Mouse (Mus musculus) adrenal gland, adult 2 months (tissue): ENCODE results near the gene Mslnl. TPM values are rescaled to one million over a fixed set of nuclear protein-coding genes. Genes with fewer than 3 reads are reported as not detected.

Source experiments
- DNase-seq: peaks from one replicate; pipeline ENCODE4 v3.0.0; 2021
- microRNA-seq, 2 experiments: library from miRNA; unstranded; fragments of <30 nt; microRNA quantifications; one replicate each; pipeline ENCODE4 v1.2.0; 2021
- polyA plus RNA-seq: library from polyadenylated mRNA; depleted of rRNA; stranded (reverse); fragments of >200 nt; gene quantifications from 2 replicates; pipeline ENCODE4 v1.2.3, GENCODE M21; 2012; rRNA removed
- total RNA-seq, 2 experiments: library from RNA; stranded (reverse); gene quantifications; 2 replicates each; pipeline ENCODE4 v1.2.3; 2021

Gene Mslnl
- total and polyA plus RNA-seq, 3 experiments: 0.26 TPM; not detected in 2

GRCm38 (mm10) chr17:25785281-25785745 is 49.5 kb downstream of the Mslnl start, which contains the start of gene Haghl:
Gene Haghl, minus strand, starts transcription at chr17:25785673.
- peak; percentile 94 for DNase-seq

- DNase-seq: no peak
Measured at GRCm38 (mm10) chr17:25786280-25786679, 50.4 kb downstream of the Mslnl start, which contains the start of gene Ccdc78. Gene Ccdc78, plus strand, starts transcription at chr17:25786580.

GRCm38 (mm10) chr17:25786781-25787504 is 51.1 kb downstream of the Mslnl start:
- no peak for DNase-seq

GRCm38 (mm10) chr17:25791320-25791842 is 55.5 kb downstream of the Mslnl start:
- no peak for DNase-seq

GRCm38 (mm10) chr17:25791843-25792527 is 56.1 kb downstream of the Mslnl start:
- DNase-seq: peak; percentile 90

- peak; percentile 84 for DNase-seq
Measured at GRCm38 (mm10) chr17:25792615-25793014, 56.8 kb downstream of the Mslnl start, which contains the start of gene Fam173a. Gene Fam173a, minus strand, starts transcription at chr17:25792901.

GRCm38 (mm10) chr17:25794197-25794596 is 58.4 kb downstream of the Mslnl start:
- DNase-seq: no peak

GRCm38 (mm10) chr17:25794998-25795397 is 59.2 kb downstream of the Mslnl start:
- no peak for DNase-seq

GRCm38 (mm10) chr17:25795609-25796092 is 59.8 kb downstream of the Mslnl start, which contains the start of gene AC134908.4:
Gene AC134908.4, minus strand, starts transcription at chr17:25795659.
- DNase-seq: peak; percentile 49

GRCm38 (mm10) chr17:25796211-25796771 is 60.4 kb downstream of the Mslnl start:
- DNase-seq: peak; percentile 69

- DNase-seq: peak; percentile 95
Measured at GRCm38 (mm10) chr17:25796951-25797369, 61.1 kb downstream of the Mslnl start, which contains the start of gene Metrn. Gene Metrn, minus strand, starts transcription at chr17:25797136.

Small RNA genes within 50 kb of the gene (microRNA-seq; reads per million reads assigned to microRNA genes)
- gene Gm25083 (0 reads per million in 2 experiments), gene Mir6966 (1.1 to 1.7 reads per million in 2 experiments)

Other genes with a start within 250 kb of the Mslnl start
- gene Sstr5, start 238.8 kb upstream of the Mslnl start, total RNA-seq: 1 to 10 TPM in 1 of 2 experiments, under 1 TPM in 1; 0.97 to 1.0 TPM
- gene Sstr5, start 238.8 kb upstream of the Mslnl start, polyA plus RNA-seq: 0.36 and 0.54 TPM in 2 replicates
- gene Sox8, start 165.4 kb upstream of the Mslnl start, total RNA-seq: 1 to 10 TPM in 1 of 2 experiments, under 1 TPM in 1; 0.83 to 1.5 TPM
- 1.6 and 2.8 TPM in 2 replicates for gene Sox8, start 165.4 kb upstream of the Mslnl start, polyA plus RNA-seq
- 10 to 100 TPM; 40.4 to 42.6 TPM for gene Lmf1, start 157.0 kb upstream of the Mslnl start, total RNA-seq
- 30.3 and 35.8 TPM in 2 replicates for gene Lmf1, start 157.0 kb upstream of the Mslnl start, polyA plus RNA-seq
- gene Gng13, start 18.9 kb upstream of the Mslnl start, total RNA-seq: 1 to 10 TPM; 1.1 to 1.4 TPM
- not detected in 2 replicates for gene Gng13, start 18.9 kb upstream of the Mslnl start, polyA plus RNA-seq
- gene Chtf18, start 8.6 kb upstream of the Mslnl start, total RNA-seq: 1 to 10 TPM; 1.8 to 2.3 TPM
- gene Chtf18, start 8.6 kb upstream of the Mslnl start, polyA plus RNA-seq: 3.0 and 4.1 TPM in 2 replicates
- 10 to 100 TPM; 10.3 to 14.6 TPM for gene Rpusd1, start 8.4 kb upstream of the Mslnl start, total RNA-seq
- 87.7 and 100 TPM in 2 replicates for gene Rpusd1, start 8.4 kb upstream of the Mslnl start, polyA plus RNA-seq
- 10 to 100 TPM in 1 of 2 experiments, 1 to 10 TPM in 1; 6.0 to 10.3 TPM for gene Msln, start 18.3 kb downstream of the Mslnl start, total RNA-seq
- 4.1 and 5.2 TPM in 2 replicates for gene Msln, start 18.3 kb downstream of the Mslnl start, polyA plus RNA-seq
- 10 to 100 TPM; 31.0 to 31.2 TPM for gene Narfl, start 37.7 kb downstream of the Mslnl start, total RNA-seq
- gene Narfl, start 37.7 kb downstream of the Mslnl start, polyA plus RNA-seq: 18.9 and 22.1 TPM in 2 replicates
- 10 to 100 TPM; 16.6 to 33.7 TPM for gene Haghl, start 49.6 kb downstream of the Mslnl start, total RNA-seq
- 67.2 and 70.8 TPM in 2 replicates for gene Haghl, start 49.6 kb downstream of the Mslnl start, polyA plus RNA-seq
- gene Ccdc78, start 50.5 kb downstream of the Mslnl start, total RNA-seq: not detected
- 0.11 TPM in 2 replicates for gene Ccdc78, start 50.5 kb downstream of the Mslnl start, polyA plus RNA-seq
- gene Fam173a, start 56.9 kb downstream of the Mslnl start, total RNA-seq: 10 to 100 TPM; 52.0 to 81.1 TPM
- 125 and 146 TPM in 2 replicates for gene Fam173a, start 56.9 kb downstream of the Mslnl start, polyA plus RNA-seq
- gene AC134908.4, start 59.6 kb downstream of the Mslnl start, total RNA-seq: 1 to 10 TPM in 1 of 2 experiments, not detected in 1; 1.2 TPM
- 0.96 TPM in 1 of 2 replicates, not detected in the other for gene AC134908.4, start 59.6 kb downstream of the Mslnl start, polyA plus RNA-seq
- 10 to 100 TPM; 16.8 to 33.1 TPM for gene Metrn, start 61.1 kb downstream of the Mslnl start, total RNA-seq
- 121 and 176 TPM in 2 replicates for gene Metrn, start 61.1 kb downstream of the Mslnl start, polyA plus RNA-seq
- 10 to 100 TPM; 26.6 to 54.4 TPM for gene Fbxl16, start 73.0 kb downstream of the Mslnl start, total RNA-seq
- gene Fbxl16, start 73.0 kb downstream of the Mslnl start, polyA plus RNA-seq: 60.7 and 90.6 TPM in 2 replicates
- gene Wdr24, start 87.6 kb downstream of the Mslnl start, total RNA-seq: 10 to 100 TPM; 19.1 to 20.8 TPM
- gene Wdr24, start 87.6 kb downstream of the Mslnl start, polyA plus RNA-seq: 29.5 and 38.3 TPM in 2 replicates
- gene Jmjd8, start 92.8 kb downstream of the Mslnl start, total RNA-seq: 100 to 1,000 TPM in 1 of 2 experiments, 10 to 100 TPM in 1; 99.4 to 111 TPM
- 99.1 and 121 TPM in 2 replicates for gene Jmjd8, start 92.8 kb downstream of the Mslnl start, polyA plus RNA-seq
- gene Stub1, start 97.4 kb downstream of the Mslnl start, total RNA-seq: 100 to 1,000 TPM; 149 to 184 TPM
- gene Stub1, start 97.4 kb downstream of the Mslnl start, polyA plus RNA-seq: 224 and 236 TPM in 2 replicates
- 10 to 100 TPM in 1 of 2 experiments, 1 to 10 TPM in 1; 9.8 to 47.1 TPM for gene Rhbdl1, start 101.3 kb downstream of the Mslnl start, total RNA-seq
- 88.1 and 142 TPM in 2 replicates for gene Rhbdl1, start 101.3 kb downstream of the Mslnl start, polyA plus RNA-seq
- gene Gm20683, start 105.7 kb downstream of the Mslnl start, total RNA-seq: 10 to 100 TPM; 14.0 to 16.3 TPM
- 192 and 239 TPM in 2 replicates for gene Gm20683, start 105.7 kb downstream of the Mslnl start, polyA plus RNA-seq
- 100 to 1,000 TPM; 107 to 127 TPM for gene Rhot2, start 108.8 kb downstream of the Mslnl start, total RNA-seq
- 180 and 193 TPM in 2 replicates for gene Rhot2, start 108.8 kb downstream of the Mslnl start, polyA plus RNA-seq
- gene Wdr90, start 125.5 kb downstream of the Mslnl start, total RNA-seq: 10 to 100 TPM; 13.9 to 15.1 TPM
- 75.1 and 83.0 TPM in 2 replicates for gene Wdr90, start 125.5 kb downstream of the Mslnl start, polyA plus RNA-seq
- 100 to 1,000 TPM; 302 to 466 TPM for gene Mcrip2, start 132.7 kb downstream of the Mslnl start, total RNA-seq
- gene Mcrip2, start 132.7 kb downstream of the Mslnl start, polyA plus RNA-seq: 1,490 and 1,757 TPM in 2 replicates
- gene Mettl26, start 139.0 kb downstream of the Mslnl start, total RNA-seq: 100 to 1,000 TPM in 1 of 2 experiments, 10 to 100 TPM in 1; 90.9 to 141 TPM
- gene Mettl26, start 139.0 kb downstream of the Mslnl start, polyA plus RNA-seq: 350 and 376 TPM in 2 replicates
- gene Wfikkn1, start 144.8 kb downstream of the Mslnl start, total RNA-seq: 1 to 10 TPM in 1 of 2 experiments, under 1 TPM in 1; 0.52 to 2.1 TPM
- gene Wfikkn1, start 144.8 kb downstream of the Mslnl start, polyA plus RNA-seq: 2.1 and 2.5 TPM in 2 replicates
- gene Rab40c, start 183.7 kb downstream of the Mslnl start, total RNA-seq: 10 to 100 TPM; 21.1 to 27.3 TPM
- 52.1 and 68.8 TPM in 2 replicates for gene Rab40c, start 183.7 kb downstream of the Mslnl start, polyA plus RNA-seq
- gene Pigq, start 208.9 kb downstream of the Mslnl start, total RNA-seq: 100 to 1,000 TPM; 105 to 121 TPM
- 160 and 187 TPM in 2 replicates for gene Pigq, start 208.9 kb downstream of the Mslnl start, polyA plus RNA-seq
- gene Nhlrc4, start 208.9 kb downstream of the Mslnl start, total RNA-seq: not detected
- gene Nhlrc4, start 208.9 kb downstream of the Mslnl start, polyA plus RNA-seq: not detected in 2 replicates
- not detected for gene A930017K11Rik, start 216.5 kb downstream of the Mslnl start, total RNA-seq
- 0.13 TPM in 1 of 2 replicates, not detected in the other for gene A930017K11Rik, start 216.5 kb downstream of the Mslnl start, polyA plus RNA-seq
- 10 to 100 TPM; 16.3 to 18.1 TPM for gene Capn15, start 249.8 kb downstream of the Mslnl start, total RNA-seq
- gene Capn15, start 249.8 kb downstream of the Mslnl start, polyA plus RNA-seq: 49.0 and 51.5 TPM in 2 replicates